Mouse (Mus musculus) C2C12 (cell line): ENCODE data around the gene Lrp1.

ENCODE experiments used
- CEBPB ChIP-seq: IDR thresholded peaks from one replicate; pipeline ENCODE4 v1.6.1; 2011; ENCODE audit warnings: low read depth, mild to moderate bottlenecking, control low read depth, moderate library complexity
- CTCF ChIP-seq: IDR thresholded peaks from one replicate; pipeline ENCODE4 v1.5.1; 2011; ENCODE audit not compliant: control insufficient read depth, insufficient read depth, insufficient read length
- MAX ChIP-seq: IDR thresholded peaks from one replicate; pipeline ENCODE4 v1.6.1; 2011; ENCODE audit warnings: mild to moderate bottlenecking, control low read depth
- USF1 ChIP-seq: IDR thresholded peaks from one replicate; pipeline ENCODE4 v1.6.1; 2011; ENCODE audit warnings: low read depth, mild to moderate bottlenecking, control low read depth, moderate library complexity

- no peak for TF ChIP-seq CEBPB
- no peak for TF ChIP-seq MAX
- TF ChIP-seq USF1 = no peak
- no peak for TF ChIP-seq CTCF
Observed at GRCm38 (mm10) chr10:127577982-127578381, 43.0 kb downstream of the Lrp1 start.
